Mouse (Mus musculus): ENCODE data around the gene Itm2b.

Gene Itm2b

GRCm38 (mm10) chr14:73394263-73395006 is 9.3 kb upstream of the Itm2b start:
- no peak for DNase-seq

GRCm38 (mm10) chr14:73391457-73391856 is 6.4 kb upstream of the Itm2b start:
- no peak for DNase-seq

- DNase-seq = no peak
These were observed 5.1 kb upstream of the Itm2b start for GRCm38 (mm10) chr14:73390196-73390595.

- DNase-seq = peak; percentile 86
These were observed 4.0 kb upstream of the Itm2b start for GRCm38 (mm10) chr14:73389059-73389458.

- DNase-seq = peak; percentile 75
These were observed 3.5 kb upstream of the Itm2b start for GRCm38 (mm10) chr14:73388546-73388945.

- DNase-seq = no peak
These were observed 1.4 kb upstream of the Itm2b start for GRCm38 (mm10) chr14:73386493-73386892.

- no peak for DNase-seq
These were observed 758 bp upstream of the Itm2b start for GRCm38 (mm10) chr14:73385720-73386374.

GRCm38 (mm10) chr14:73384546-73384912 is 560 bp downstream of the Itm2b start:
- DNase-seq = peak; percentile 73

- no peak for DNase-seq
These were observed 1.3 kb downstream of the Itm2b start for GRCm38 (mm10) chr14:73383746-73384145.

GRCm38 (mm10) chr14:73382699-73383098 is 2.4 kb downstream of the Itm2b start:
- DNase-seq = peak; percentile 86

GRCm38 (mm10) chr14:73381559-73381958 is 3.5 kb downstream of the Itm2b start:
- no peak for DNase-seq

- no peak for DNase-seq
These were observed 7.3 kb downstream of the Itm2b start for GRCm38 (mm10) chr14:73377804-73378203.

GRCm38 (mm10) chr14:73376920-73377319 is 8.2 kb downstream of the Itm2b start:
- DNase-seq = no peak

- no peak for DNase-seq
These were observed 9.2 kb downstream of the Itm2b start for GRCm38 (mm10) chr14:73375903-73376302.

- no peak for DNase-seq
These were observed 9.6 kb downstream of the Itm2b start for GRCm38 (mm10) chr14:73375445-73375844.

GRCm38 (mm10) chr14:73374315-73374890 is 10.7 kb downstream of the Itm2b start:
- peak; percentile 48 for DNase-seq

- DNase-seq = no peak
These were observed 11.5 kb downstream of the Itm2b start for GRCm38 (mm10) chr14:73373606-73374005.

GRCm38 (mm10) chr14:73372990-73373389 is 12.1 kb downstream of the Itm2b start:
- no peak for DNase-seq

GRCm38 (mm10) chr14:73371577-73371976 is 13.5 kb downstream of the Itm2b start:
- DNase-seq = no peak

- no peak for DNase-seq
These were observed 14.3 kb downstream of the Itm2b start for GRCm38 (mm10) chr14:73370695-73371372.

- DNase-seq = no peak
These were observed 14.9 kb downstream of the Itm2b start for GRCm38 (mm10) chr14:73370078-73370670.

GRCm38 (mm10) chr14:73369634-73370033 is 15.5 kb downstream of the Itm2b start:
- DNase-seq = no peak

GRCm38 (mm10) chr14:73368966-73369365 is 16.1 kb downstream of the Itm2b start:
- DNase-seq = no peak
